Mouse (Mus musculus): ENCODE results near the gene Map2k2.
"Not testable (repeated sequence)": the region's sequence is repeated elsewhere in the genome, so short reads cannot be mapped to it uniquely, and the experiment has no call there.

Map2k2 gene

GRCm38 (mm10) chr10:81105565-81106112 lies at the start of gene Map2k2:
TSS of gene Map2k2 (plus strand) at chr10:81105915.
- DNase-seq (ENCODE audit: low spot score), result peak; percentile 95

DNA sequence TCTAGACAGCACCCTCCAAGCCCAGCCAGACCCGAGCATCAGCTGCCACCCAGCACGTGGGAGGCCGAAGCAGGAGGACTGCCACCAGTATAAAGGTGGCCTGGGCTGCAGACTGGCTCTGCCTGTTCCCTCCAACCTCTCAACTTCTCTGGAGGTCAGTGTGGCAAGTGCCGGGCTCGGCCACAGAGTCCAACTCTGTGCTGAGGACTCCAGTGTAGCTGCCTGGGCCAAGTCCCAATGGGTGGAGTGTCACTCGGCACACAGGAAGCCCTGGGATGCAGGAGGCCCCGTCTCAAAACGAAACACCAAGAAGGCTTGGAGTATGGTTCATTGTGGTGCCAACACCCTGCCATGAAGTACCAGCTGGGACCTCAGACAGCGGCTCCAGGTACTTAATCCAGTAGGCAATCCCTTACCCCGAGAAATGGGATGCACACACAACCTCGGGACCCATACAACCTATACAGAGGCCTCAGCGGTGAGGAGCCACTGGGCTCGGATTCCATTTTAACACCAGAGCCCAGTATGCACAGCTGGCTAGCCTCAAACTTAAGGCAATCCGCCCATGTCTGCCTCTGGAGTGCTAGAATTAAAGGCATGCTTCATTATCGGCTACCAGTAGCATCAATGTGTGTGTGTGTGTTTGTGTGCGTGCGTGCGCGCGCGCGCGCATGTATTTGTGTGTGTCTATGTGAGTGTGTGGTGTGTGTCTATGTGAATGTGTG lies 48.1 kb upstream of the Map2k2 start:
- DNase-seq (ENCODE audit: low spot score), result peak; percentile 86

DNA sequence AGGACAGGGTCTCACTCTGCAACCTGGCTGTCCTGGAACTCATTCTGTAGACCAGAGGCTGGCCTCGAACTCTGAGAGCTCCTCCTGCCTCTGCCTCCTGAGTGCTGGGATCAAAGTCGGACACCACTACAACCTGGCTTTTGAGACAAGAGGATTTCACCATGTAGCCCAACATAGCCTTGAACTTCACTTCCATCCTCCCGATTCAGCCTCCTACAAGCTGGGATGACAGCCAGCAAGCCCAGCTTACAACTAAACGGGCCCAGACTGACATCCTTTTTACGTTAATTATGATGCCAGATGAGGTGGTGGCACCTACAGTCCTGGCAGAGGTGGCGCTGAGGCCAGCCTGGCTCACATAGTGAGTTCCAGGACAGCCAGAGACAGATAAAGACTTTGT lies 46.8 kb upstream of the Map2k2 start:
- DNase-seq (ENCODE audit: low spot score), result no peak

DNA sequence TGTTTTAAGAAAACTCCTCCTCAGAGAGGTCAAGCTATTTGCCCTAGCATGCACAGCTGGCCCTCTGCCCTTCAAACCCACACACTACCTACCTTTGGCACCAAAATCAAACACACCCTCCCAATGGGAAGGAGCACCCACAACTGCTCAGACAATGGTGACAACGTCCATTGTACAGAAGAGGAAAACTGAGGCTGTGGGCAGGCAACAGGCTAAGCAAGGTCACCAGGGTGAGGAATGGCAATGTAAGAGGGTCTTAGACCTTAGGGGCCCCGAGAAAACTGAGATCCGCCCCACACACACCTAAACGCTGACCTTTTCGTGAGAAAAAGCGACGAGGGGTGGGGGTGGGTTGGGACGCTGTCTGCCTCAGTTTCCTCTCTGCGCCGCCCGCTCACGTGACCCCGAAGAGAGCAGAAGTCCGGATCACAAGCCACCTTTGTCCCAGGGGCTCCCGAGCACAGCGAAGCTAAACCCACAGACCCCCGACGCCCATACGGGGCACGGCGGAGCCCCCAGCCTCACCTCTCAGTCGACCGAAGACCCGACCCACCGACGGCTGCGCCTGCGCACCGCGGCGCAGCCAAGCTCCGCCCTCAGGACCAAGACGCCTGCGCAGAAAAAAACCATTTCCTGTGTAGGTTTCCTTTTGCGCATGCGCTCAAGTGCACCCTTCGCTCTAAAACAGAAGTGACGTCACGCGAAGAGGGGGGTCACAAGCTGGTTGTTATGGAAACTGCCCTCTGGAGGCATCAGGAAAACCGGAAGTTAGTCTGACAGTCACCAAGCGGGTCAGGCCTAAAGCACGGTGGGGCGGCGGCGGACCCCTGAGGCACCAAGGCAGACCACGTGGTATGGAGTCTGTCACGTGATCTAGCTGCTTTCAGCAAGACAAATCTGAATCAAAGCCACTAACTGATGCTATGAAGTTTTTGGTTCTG lies 45.8 kb upstream of the Map2k2 start, which contains the start of gene Sgta:
Gene Sgta (minus strand): TSS at position 579 of the 941 bp plus-strand sequence.
- peak; percentile 100 for DNase-seq (ENCODE audit: low spot score)

DNA sequence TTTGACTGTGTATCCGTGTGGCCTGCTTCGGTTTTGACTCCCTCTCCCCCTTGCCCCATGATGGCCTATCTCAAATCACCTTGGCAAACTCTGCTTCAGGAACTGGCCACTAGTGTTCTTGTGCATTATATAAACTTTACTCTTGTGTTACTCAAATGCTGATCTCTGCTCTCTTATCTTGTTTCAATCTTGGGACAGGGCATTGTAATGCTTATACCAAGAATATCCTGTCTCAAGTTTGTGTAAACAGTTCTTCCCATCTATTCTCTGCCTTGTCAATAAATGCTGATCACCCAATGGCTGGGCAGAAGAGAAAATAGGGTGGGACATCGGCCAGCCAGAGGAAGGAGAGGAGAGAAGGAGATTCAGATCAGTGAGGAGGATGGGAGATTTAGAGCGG lies 43.0 kb upstream of the Map2k2 start:
- DNase-seq (ENCODE audit: low spot score), result no peak

GRCm38 (mm10) chr10:81064519-81064918 lies 41.2 kb upstream of the Map2k2 start:
- not testable (repeated sequence) for DNase-seq (ENCODE audit: low spot score)

- no peak for DNase-seq (ENCODE audit: low spot score)
Observed at GRCm38 (mm10) chr10:81068706-81069105, 37.0 kb upstream of the Map2k2 start.

DNA sequence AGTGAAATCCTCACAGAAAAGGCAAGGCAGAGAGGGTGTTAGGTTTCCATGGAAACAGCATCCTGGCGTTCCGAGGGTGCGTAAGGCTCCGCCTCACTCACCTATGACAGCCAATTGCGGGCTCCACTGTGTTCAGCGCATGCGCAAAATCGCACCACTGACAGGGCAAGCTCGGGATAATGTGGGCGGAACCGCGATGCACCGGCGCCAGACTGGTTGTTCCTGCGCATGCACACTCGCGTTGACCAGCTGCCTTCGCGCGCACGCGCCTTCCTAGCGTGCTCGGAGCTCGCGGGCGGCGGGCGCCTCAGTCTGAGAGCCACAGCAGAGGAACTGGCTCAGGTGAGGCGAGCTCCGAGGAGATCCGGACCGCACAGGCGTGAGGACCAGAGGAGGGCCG lies 35.9 kb upstream of the Map2k2 start, which contains the start of gene Thop1:
Gene Thop1 (plus strand): TSS at position 200 of the 400 bp plus-strand sequence.
- DNase-seq (ENCODE audit: low spot score), result peak; percentile 99

- DNase-seq (ENCODE audit: low spot score), result no peak
Observed at GRCm38 (mm10) chr10:81072290-81072689, 33.4 kb upstream of the Map2k2 start.

DNA sequence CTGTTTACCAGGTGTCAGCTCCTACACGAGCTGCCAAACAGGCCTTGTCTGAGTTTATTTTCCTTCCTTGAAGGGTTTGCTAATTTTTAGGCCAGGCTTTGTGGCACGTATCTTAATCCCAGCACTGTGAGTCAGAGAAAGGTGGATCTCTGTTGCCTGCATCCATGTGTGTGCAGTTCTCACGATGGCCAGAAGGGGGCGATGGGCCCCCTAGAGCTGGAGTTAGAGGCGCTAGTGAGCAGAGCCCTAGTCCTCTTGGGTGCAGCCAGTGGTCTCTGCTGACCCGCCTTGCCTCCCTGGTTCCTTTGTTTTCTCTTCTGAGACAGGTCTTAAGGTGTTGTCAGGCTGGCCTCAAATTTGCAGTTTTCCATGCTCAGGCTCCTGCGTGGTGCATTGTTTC lies 32.3 kb upstream of the Map2k2 start:
- no peak for DNase-seq (ENCODE audit: low spot score)

GRCm38 (mm10) chr10:81075734-81076133 lies 30.0 kb upstream of the Map2k2 start:
- no peak for DNase-seq (ENCODE audit: low spot score)

DNA sequence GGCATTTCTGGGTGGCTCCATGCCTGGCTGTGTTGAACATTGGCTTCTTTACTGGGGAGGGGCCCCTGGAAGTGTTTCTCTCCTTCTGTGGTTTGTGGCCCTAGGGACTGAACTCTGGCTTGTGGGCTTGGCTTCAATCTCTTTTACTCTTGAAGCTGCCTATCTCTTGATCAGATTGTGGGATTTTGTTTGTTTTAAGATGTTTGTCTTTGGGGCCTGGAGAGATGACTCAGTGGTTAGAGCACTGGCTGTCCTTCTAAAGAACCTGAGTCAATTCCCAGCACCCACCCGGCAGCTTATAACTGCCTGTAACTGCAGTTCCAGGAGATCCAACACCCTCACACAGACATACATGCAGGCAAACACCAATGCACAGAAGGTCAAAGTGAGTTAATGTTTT lies 29.4 kb upstream of the Map2k2 start:
- DNase-seq (ENCODE audit: low spot score), result no peak

GRCm38 (mm10) chr10:81077916-81078315 lies 27.8 kb upstream of the Map2k2 start:
- no peak for DNase-seq (ENCODE audit: low spot score)

GRCm38 (mm10) chr10:81080008-81080655 lies 25.6 kb upstream of the Map2k2 start:
- no peak for DNase-seq (ENCODE audit: low spot score)

DNA sequence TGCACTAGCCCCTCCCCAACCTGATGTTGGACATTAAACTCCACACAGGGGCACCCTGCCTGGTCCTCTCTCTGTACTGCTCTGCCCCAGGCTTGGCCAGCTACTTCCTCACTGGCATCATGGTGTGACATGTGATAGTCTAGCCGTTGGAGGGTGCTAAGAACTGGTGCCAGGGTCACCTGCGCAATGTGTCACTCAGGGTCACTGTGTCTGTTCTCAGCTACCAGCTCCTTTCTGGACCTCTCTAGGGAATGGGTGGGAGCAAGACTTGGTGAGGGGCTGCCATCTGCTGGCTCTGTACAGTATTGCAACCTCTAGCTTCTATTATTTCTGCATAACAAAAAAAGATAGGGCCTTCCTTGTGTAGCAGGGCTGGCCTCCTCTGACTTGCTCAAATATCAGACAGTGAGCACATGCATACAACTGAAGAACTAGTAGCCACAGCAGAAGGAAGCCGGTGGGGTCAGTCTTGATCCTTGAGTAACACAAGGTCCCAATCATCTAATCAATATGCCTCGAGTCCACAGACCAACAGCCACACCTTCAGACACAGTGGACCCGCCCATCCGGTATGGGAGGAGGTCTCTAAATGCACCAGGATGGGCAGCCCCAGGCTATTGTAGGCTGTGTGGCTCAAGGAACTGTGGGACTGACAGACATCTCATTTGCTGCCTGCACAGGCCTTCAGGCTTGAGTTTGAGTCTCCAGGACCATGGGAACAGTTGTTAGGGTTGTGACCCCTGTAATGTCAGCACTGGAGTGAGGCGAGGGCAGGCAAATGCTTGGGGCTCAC lies 23.4 kb upstream of the Map2k2 start:
- peak; percentile 72 for DNase-seq (ENCODE audit: low spot score)

DNA sequence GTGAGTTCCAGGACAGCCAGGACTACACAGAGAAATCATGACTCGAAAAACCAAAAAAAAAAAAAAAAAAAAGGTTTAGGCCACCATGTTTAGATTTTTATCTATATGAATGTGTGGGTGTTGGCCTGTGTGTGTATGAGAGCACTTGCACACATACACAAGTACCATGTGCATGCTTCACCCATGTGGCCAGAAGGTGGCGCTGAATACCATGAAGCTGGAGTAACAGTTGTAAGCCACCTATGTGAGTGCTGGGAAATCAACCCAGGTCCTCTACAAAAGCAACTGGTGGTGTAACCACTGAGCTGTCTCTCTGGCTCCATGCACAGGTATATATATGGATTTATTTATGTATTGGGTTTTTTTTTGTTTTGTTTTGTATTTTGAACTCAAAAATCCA lies 18.7 kb upstream of the Map2k2 start:
- no peak for DNase-seq (ENCODE audit: low spot score)

- no peak for DNase-seq (ENCODE audit: low spot score)
Observed at GRCm38 (mm10) chr10:81089216-81089615, 16.5 kb upstream of the Map2k2 start.

GRCm38 (mm10) chr10:81090621-81091020 lies 15.1 kb upstream of the Map2k2 start:
- no peak for DNase-seq (ENCODE audit: low spot score)

DNA sequence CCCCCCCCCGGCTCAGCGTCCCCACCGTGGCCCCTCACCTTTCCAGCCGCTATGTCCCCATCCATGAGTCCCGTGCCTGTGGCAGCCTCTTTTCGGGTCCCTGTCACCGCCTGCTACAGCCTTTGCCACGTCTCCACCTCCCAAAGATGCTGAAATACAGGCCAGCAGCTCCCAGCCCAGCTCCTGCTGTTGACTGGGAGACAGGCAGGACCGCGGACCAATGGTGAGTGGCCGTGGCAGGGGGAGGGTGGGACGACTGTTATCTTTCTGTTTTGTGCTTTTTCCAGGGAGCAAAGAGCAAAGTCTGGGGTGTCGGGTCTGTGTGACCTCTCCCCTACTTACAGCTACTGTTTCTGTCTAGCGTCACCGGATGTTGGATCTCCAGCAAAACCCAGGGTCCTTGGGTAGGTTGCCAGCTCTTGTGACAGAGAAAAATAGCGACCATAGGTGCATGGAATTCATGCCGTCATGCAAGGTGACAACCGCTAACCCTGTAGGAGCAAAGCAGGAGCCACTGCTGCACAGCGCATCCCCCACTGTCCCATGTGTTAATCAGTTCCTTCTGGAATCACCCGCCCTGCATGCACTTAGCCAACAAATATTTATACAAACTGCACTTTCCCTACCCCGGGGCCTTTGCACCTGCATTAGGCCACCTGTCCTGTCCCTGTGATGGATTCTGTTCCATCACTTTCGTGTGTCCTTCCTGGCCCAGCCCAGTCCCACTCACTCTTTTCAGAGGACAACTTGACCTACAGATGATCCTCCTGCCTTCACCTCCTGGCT lies 13.1 kb upstream of the Map2k2 start:
- DNase-seq (ENCODE audit: low spot score), result no peak

GRCm38 (mm10) chr10:81094931-81095678 lies 10.6 kb upstream of the Map2k2 start:
- no peak for DNase-seq (ENCODE audit: low spot score)

Data from adipocyte (in vitro differentiated cells).